Mouse (Mus musculus) spleen, postnatal 14 days (tissue): ENCODE results near the gene Med10.

Experiments used
- DNase-seq, 2 experiments: peaks; one replicate each; pipeline ENCODE4 v3.0.0; 2021 to 2022; ENCODE audit warnings: low spot score in 2 of 2

The Med10 gene

GRCm38 (mm10) chr13:69830606-69831005, 28.4 kb downstream of the Med10 start:
- DNase-seq: no peak

GRCm38 (mm10) chr13:69832578-69832977, 30.4 kb downstream of the Med10 start:
- DNase-seq: no peak

- DNase-seq: no peak
Observed at GRCm38 (mm10) chr13:69833416-69833815, 31.2 kb downstream of the Med10 start.

GRCm38 (mm10) chr13:69845592-69845991, 43.4 kb downstream of the Med10 start:
- no peak for DNase-seq

DNA sequence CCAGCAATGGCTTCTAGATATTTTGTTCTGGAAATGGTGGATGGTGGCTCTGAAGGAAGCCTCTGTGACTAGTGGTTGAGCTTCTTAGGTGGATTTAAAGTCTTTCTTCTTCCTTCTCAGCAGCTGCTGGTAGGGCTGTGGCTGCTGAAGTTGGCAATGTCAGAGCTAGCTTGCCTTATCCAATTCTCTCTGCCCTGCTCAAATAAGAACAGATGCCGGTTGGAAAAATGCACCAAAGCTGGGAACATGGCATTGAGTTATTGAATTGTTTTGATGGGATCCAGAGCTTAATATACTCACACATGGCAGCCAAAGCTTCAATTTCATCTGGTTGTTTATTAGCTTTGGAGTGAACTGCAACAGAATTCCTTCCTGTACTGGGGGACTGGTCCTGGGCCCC, 47.4 kb downstream of the Med10 start:
- DNase-seq: no peak

GRCm38 (mm10) chr13:69852313-69852712, 50.1 kb downstream of the Med10 start:
- DNase-seq: no peak

DNA sequence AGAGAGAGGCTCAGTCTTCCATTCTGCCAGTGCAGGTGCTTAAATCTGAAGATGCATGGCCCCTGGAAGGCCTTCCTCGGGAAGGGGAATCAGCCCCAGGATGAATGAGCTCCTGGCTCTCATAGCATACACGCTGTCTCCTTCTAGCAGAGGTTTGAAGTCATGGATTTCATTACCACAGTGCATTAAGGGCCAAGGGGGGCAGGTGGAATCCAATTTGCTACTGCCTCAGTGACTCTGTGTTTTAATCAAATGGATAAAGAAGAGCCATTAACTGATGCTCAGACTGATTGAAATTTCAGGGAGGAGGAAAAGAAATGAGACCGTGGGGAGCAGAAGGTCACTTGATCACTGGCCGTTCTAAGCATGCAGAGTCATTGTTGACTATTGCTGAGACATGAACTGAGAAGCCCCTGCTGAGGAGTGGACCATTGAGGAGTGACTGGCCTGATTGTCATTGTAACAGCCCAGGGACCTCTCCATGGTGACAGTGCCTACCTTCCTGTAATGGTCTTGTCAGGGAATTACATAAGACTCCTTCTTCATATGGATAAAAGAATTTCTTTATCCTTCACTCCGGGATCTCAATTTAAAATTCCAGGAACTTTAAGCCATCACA, 51.3 kb downstream of the Med10 start:
- DNase-seq: no peak

DNA sequence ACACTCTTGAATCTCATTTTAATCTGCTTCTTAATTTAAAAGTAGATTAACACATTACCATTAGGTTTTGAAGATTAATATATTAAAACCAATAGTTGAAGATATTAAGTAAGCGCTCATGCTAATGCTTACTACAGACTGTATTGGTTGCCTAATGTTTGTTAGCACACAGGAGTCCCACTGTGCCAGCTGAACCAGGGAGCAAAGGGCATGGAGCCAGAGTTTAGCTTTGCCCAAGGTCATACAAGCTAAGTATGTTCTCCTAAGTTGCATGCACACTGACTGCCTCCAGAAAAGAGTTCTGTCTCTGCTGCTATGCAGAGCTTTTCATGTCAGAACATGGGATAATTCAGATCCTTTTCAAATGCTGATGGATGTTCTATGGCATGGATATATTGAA, 53.7 kb downstream of the Med10 start:
- DNase-seq: no peak

GRCm38 (mm10) chr13:69862276-69862675, 60.1 kb downstream of the Med10 start:
- no peak for DNase-seq

DNA sequence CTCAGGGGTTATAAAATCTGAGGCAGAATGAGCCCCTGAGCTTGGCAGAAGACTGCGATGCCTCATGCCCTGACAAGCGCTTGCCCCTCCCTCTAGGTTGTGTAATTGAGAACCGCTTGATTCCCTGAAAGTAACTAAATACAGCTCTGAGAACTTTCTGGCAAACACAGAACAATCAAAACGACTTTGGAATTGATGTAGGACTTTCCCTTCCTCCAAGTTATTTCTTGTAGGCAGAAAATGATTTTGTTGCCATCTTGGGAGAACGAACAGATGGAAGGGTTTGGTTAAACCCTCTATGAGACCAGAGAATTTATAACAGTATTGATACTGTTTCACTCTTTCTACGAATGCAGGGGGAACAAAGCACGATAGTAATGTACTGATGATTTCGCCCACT, 62.7 kb downstream of the Med10 start:
- no peak for DNase-seq
